Mouse (Mus musculus) MEL (cell line): ENCODE measurements around the gene Ntn1.

Experiments used
- MXI1 ChIP-seq: IDR thresholded peaks from 2 replicates; pipeline ENCODE4 v1.6.1; 2011; ENCODE audit warnings: mild to moderate bottlenecking, low read depth, low read length, improper control_type of control experiment
- POLR2A ChIP-seq, 2 experiments: IDR thresholded peaks; 2 replicates each; pipeline ENCODE4 v1.6.1; 2011 to 2012; ENCODE audit warnings: low read length in 2 of 2, mild to moderate bottlenecking in 2 of 2, control low read depth in 1 of 2, improper control_type of control experiment in 1 of 2, low read depth in 1 of 2, moderate library complexity in 1 of 2; ENCODE audit not compliant: control insufficient read depth in 1 of 2, insufficient read depth in 1 of 2, poor library complexity in 1 of 2
- POLR2AphosphoS2 ChIP-seq: IDR thresholded peaks from 2 replicates; pipeline ENCODE4 v1.6.1; 2011; ENCODE audit warnings: low read length, improper control_type of control experiment
- UBTF ChIP-seq: IDR thresholded peaks from 2 replicates; pipeline ENCODE4 v1.6.1; 2012; ENCODE audit warnings: low read depth, mild to moderate bottlenecking, inconsistent platforms, low read length, improper control_type of control experiment, moderate library complexity, borderline replicate concordance; ENCODE audit not compliant: insufficient read depth
- USF1 ChIP-seq: IDR thresholded peaks from 2 replicates; pipeline ENCODE4 v1.6.1; 2014; ENCODE audit warnings: low read depth, mild to moderate bottlenecking, inconsistent platforms, low read length, improper control_type of control experiment, moderate library complexity

DNA sequence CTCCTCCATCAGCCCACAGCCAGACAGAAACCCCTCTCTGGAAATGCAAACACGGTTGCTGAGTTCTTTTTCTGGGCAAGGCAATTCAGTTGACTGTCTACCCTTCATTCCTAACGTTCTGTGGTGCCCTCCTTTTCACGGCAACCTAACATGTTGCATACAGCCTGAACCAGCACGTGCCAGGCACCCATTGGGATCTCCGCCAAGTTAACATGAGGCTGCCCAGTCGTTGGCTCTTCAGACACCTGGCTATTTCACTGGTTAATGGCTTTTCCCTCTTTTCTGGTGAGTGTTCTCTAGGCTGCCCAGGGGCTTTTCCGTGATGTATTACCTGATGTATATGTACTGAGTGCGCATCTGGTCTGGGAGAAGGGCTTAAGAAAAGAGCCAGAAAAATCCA, 45.1 kb downstream of the Ntn1 start:
- TF ChIP-seq USF1: no peak
- no peak for TF ChIP-seq POLR2A (IDR thresholded peaks at IDR 0.05; ENCODE audit: control insufficient read depth in 1 of 2, insufficient read depth in 1 of 2, low read depth in 1 of 2, low read length in 2 of 2, poor library complexity in 1 of 2)
- no peak for TF ChIP-seq POLR2AphosphoS2
- TF ChIP-seq MXI1: no peak
- TF ChIP-seq UBTF: no peak
